Mouse (Mus musculus): Measurements from ENCODE around the gene 2410004P03Rik. TPM values are rescaled to one million over a fixed set of nuclear protein-coding genes. Genes with fewer than 3 reads are reported as not detected.
A peak's percentile ranks its signal among the peaks of the same experiment; 100 is the strongest.

2410004P03Rik gene
- polyA plus RNA-seq, 1 experiment, result 0.04 TPM

DNA sequence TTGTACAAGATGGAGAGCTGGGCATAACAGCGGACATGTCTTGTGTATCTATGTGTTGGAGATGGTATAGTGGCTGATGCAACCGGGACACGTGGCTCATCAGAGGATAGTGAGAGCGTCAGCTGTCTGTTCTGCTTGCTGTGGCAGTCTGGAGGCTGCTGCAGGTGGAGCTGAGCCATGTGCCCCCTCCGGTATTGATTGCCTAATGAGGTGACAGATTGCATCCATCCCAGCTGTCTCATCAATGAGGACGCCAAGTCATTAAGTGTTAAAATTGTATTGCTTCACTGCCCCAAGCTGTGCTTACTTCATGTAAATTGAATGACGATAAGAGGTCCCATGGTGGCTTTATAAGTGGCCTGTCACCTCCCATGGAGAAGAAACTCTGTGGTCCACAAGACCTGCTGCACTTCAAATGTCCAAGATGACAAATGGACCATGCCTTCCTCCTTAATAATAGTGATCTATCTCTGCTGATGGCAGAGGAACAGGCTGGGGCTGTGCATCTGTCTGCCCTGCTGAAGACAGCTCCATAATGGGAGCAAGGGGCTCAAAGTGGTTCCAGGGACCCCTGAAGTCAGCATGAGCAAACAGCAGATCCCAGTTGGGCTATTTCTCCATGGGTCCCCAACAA lies 37.6 kb upstream of the 2410004P03Rik start:
- no peak overlapping the region for H3K4me3 ChIP-seq
- H3K4me2 ChIP-seq (ENCODE audit: low read depth), result no peak overlapping the region
- H3K36me3 ChIP-seq (ENCODE audit: control insufficient read depth, insufficient read depth), result no peaks in the 10 kb centered on the region
- no peaks in the 10 kb centered on the region for H3K79me2 ChIP-seq (ENCODE audit: control insufficient read depth, insufficient read depth)
- H3K27me3 ChIP-seq (ENCODE audit: control insufficient read depth, insufficient read depth, insufficient read length), result no peaks in the 10 kb centered on the region
- H3ac ChIP-seq (ENCODE audit: control insufficient read depth, insufficient read length), result no peak overlapping the region
- TF ChIP-seq SRF (IDR thresholded peaks at IDR 0.05; ENCODE audit: control insufficient read depth, insufficient read length, low read depth) (no peak), MYOG (IDR thresholded peaks at IDR 0.05; ENCODE audit: control insufficient read depth in 1 of 3, insufficient read depth in 1 of 3, insufficient read length in 2 of 3, low read depth in 2 of 3) (no peak)

- Histone ChIP-seq H3K4me3 (no peak overlapping the region), H3K27me3 (ENCODE audit: control insufficient read depth, insufficient read depth, insufficient read length) (no peaks in the 10 kb centered on the region), H3K4me2 (ENCODE audit: low read depth) (no peak overlapping the region), H3K79me2 (ENCODE audit: control insufficient read depth, insufficient read depth) (no peaks in the 10 kb centered on the region), H3K36me3 (ENCODE audit: control insufficient read depth, insufficient read depth) (no peaks in the 10 kb centered on the region), H3ac (ENCODE audit: control insufficient read depth, insufficient read length) (no peak overlapping the region)
- TF ChIP-seq MYOD1 (IDR thresholded peaks at IDR 0.05; ENCODE audit: control insufficient read depth in 1 of 3, insufficient read length in 2 of 3, low read depth in 2 of 3) (no peak), POLR2A (IDR thresholded peaks at IDR 0.05; ENCODE audit: insufficient read length, low read depth) (no peak), E2F4 (IDR thresholded peaks at IDR 0.05; ENCODE audit: insufficient read depth) (no peak), MAX (IDR thresholded peaks at IDR 0.05; ENCODE audit: low read depth) (no peak)
Observed at GRCm38 (mm10) chr12:17043311-17043710, 31.8 kb upstream of the 2410004P03Rik start.

GRCm38 (mm10) chr12:17040567-17040966 lies 29.0 kb upstream of the 2410004P03Rik start:
- H3ac ChIP-seq (ENCODE audit: control insufficient read depth, insufficient read length), result no peak overlapping the region
- no peak overlapping the region for H3K4me3 ChIP-seq
- H3K4me2 ChIP-seq (ENCODE audit: low read depth), result peak overlapping the region; percentile 26
- H3K79me2 ChIP-seq (ENCODE audit: control insufficient read depth, insufficient read depth), result no peaks in the 10 kb centered on the region
- TF ChIP-seq E2F4 (IDR thresholded peaks at IDR 0.05; ENCODE audit: insufficient read depth) (no peak), MAX (IDR thresholded peaks at IDR 0.05; ENCODE audit: low read depth) (no peak), TCF12 (IDR thresholded peaks at IDR 0.05; ENCODE audit: insufficient read depth, poor library complexity, severe bottlenecking) (no peak), POLR2A (IDR thresholded peaks at IDR 0.05; ENCODE audit: insufficient read length, low read depth) (no peak), SRF (IDR thresholded peaks at IDR 0.05; ENCODE audit: control insufficient read depth, insufficient read length, low read depth) (no peak), USF1 (IDR thresholded peaks at IDR 0.05; ENCODE audit: low read depth) (no peak), POLR2AphosphoS2 (IDR thresholded peaks at IDR 0.05; ENCODE audit: insufficient read length, low read depth) (no peak), MYOD1 (IDR thresholded peaks at IDR 0.05; ENCODE audit: control insufficient read depth in 1 of 3, insufficient read length in 2 of 3, low read depth in 2 of 3) (no peak), REST (IDR thresholded peaks at IDR 0.05; ENCODE audit: insufficient read depth, insufficient read length) (no peak), MYOG (IDR thresholded peaks at IDR 0.05; ENCODE audit: control insufficient read depth in 1 of 3, insufficient read depth in 1 of 3, insufficient read length in 2 of 3, low read depth in 2 of 3) (no peak), TCF3 (IDR thresholded peaks at IDR 0.05; ENCODE audit: insufficient read length, low read depth) (no peak), CEBPB (IDR thresholded peaks at IDR 0.05; ENCODE audit: insufficient read depth, poor library complexity, severe bottlenecking) (no peak)
- no peaks in the 10 kb centered on the region for H3K27me3 ChIP-seq (ENCODE audit: control insufficient read depth, insufficient read depth, insufficient read length)
- H3K36me3 ChIP-seq (ENCODE audit: control insufficient read depth, insufficient read depth), result no peaks in the 10 kb centered on the region

- Histone ChIP-seq H3ac (ENCODE audit: control insufficient read depth, insufficient read length) (no peak overlapping the region), H3K4me3 (no peak overlapping the region), H3K79me2 (ENCODE audit: control insufficient read depth, insufficient read depth) (no peaks in the 10 kb centered on the region), H3K27me3 (ENCODE audit: control insufficient read depth, insufficient read depth, insufficient read length) (no peaks in the 10 kb centered on the region), H3K4me2 (ENCODE audit: low read depth) (peak overlapping the region; percentile 25), H3K36me3 (ENCODE audit: control insufficient read depth, insufficient read depth) (no peaks in the 10 kb centered on the region)
- TF ChIP-seq USF1 (IDR thresholded peaks at IDR 0.05; ENCODE audit: low read depth), result no peak
- TF ChIP-seq SRF (IDR thresholded peaks at IDR 0.05; ENCODE audit: control insufficient read depth, insufficient read length, low read depth), result no peak
- no peak for TF ChIP-seq E2F4 (IDR thresholded peaks at IDR 0.05; ENCODE audit: insufficient read depth)
- no peak for TF ChIP-seq TCF12 (IDR thresholded peaks at IDR 0.05; ENCODE audit: insufficient read depth, poor library complexity, severe bottlenecking)
- TF ChIP-seq MYOD1 (IDR thresholded peaks at IDR 0.05; ENCODE audit: control insufficient read depth in 1 of 3, insufficient read length in 2 of 3, low read depth in 2 of 3), result no peak
- TF ChIP-seq MYOG (IDR thresholded peaks at IDR 0.05; ENCODE audit: control insufficient read depth in 1 of 3, insufficient read depth in 1 of 3, insufficient read length in 2 of 3, low read depth in 2 of 3), result no peak
- no peak for TF ChIP-seq POLR2AphosphoS2 (IDR thresholded peaks at IDR 0.05; ENCODE audit: insufficient read length, low read depth)
Observed at GRCm38 (mm10) chr12:17039415-17039814, 27.9 kb upstream of the 2410004P03Rik start.

GRCm38 (mm10) chr12:17038246-17038645 lies 26.7 kb upstream of the 2410004P03Rik start:
- Histone ChIP-seq H3ac (ENCODE audit: control insufficient read depth, insufficient read length) (no peak overlapping the region), H3K36me3 (ENCODE audit: control insufficient read depth, insufficient read depth) (no peaks in the 10 kb centered on the region), H3K79me2 (ENCODE audit: control insufficient read depth, insufficient read depth) (no peaks in the 10 kb centered on the region), H3K4me2 (ENCODE audit: low read depth) (no peak overlapping the region), H3K27me3 (ENCODE audit: control insufficient read depth, insufficient read depth, insufficient read length) (no peaks in the 10 kb centered on the region), H3K4me3 (no peak overlapping the region)
- TF ChIP-seq TCF12 (IDR thresholded peaks at IDR 0.05; ENCODE audit: insufficient read depth, poor library complexity, severe bottlenecking) (no peak), MYOD1 (IDR thresholded peaks at IDR 0.05; ENCODE audit: control insufficient read depth in 1 of 3, insufficient read length in 2 of 3, low read depth in 2 of 3) (no peak), CEBPB (IDR thresholded peaks at IDR 0.05; ENCODE audit: insufficient read depth, poor library complexity, severe bottlenecking) (no peak), POLR2AphosphoS2 (IDR thresholded peaks at IDR 0.05; ENCODE audit: insufficient read length, low read depth) (no peak), REST (IDR thresholded peaks at IDR 0.05; ENCODE audit: insufficient read depth, insufficient read length) (no peak), POLR2A (IDR thresholded peaks at IDR 0.05; ENCODE audit: insufficient read length, low read depth) (no peak), USF1 (IDR thresholded peaks at IDR 0.05; ENCODE audit: low read depth) (no peak), SRF (IDR thresholded peaks at IDR 0.05; ENCODE audit: control insufficient read depth, insufficient read length, low read depth) (no peak), TCF3 (IDR thresholded peaks at IDR 0.05; ENCODE audit: insufficient read length, low read depth) (no peak), MAX (IDR thresholded peaks at IDR 0.05; ENCODE audit: low read depth) (no peak), E2F4 (IDR thresholded peaks at IDR 0.05; ENCODE audit: insufficient read depth) (no peak), MYOG (IDR thresholded peaks at IDR 0.05; ENCODE audit: control insufficient read depth in 1 of 3, insufficient read depth in 1 of 3, insufficient read length in 2 of 3, low read depth in 2 of 3) (no peak)
